Comparison of ENCODE assay signal across 7 mouse cellular contexts in genomic region chr5:102703325-102704099, GRCm38 (mm10).
DNase-seq lines count a peak whose midpoint lies in the region; ATAC-seq and TF ChIP-seq lines count a peak whose summit lies in the region.

No protein-coding gene starts in this region.

- H3K36me3 ChIP-seq in embryonic facial prominence, embryonic 14.5 days (ENCODE audit: control insufficient read depth, insufficient read depth, low read length) = no peaks in the 10 kb centered on the region

- no peak for TF ChIP-seq POLR2A in lung, adult 2 months (IDR thresholded peaks at IDR 0.05; ENCODE audit: borderline replicate concordance, extremely low read depth, low read depth, low read length)

- TF ChIP-seq CTCF in lung, adult 2 months (IDR thresholded peaks at IDR 0.05; ENCODE audit: insufficient read depth, low read length) = peak; percentile 60

- DNase-seq in Muller cell, postnatal 12 days (ENCODE audit: inconsistent ontology term) = peak; percentile 30
- peak; percentile 69 to 86 for DNase-seq in adrenal gland, postnatal 36 days
- DNase-seq in embryonic facial prominence, embryonic 14.5 days (ENCODE audit: low spot score) = peak; percentile 85
- DNase-seq in heart, postnatal 4 days = peak; percentile 82
- peak; percentile 44 for DNase-seq in large intestine, adult 2 months (ENCODE audit: low read depth, low spot score)
- peak; percentile 46 for DNase-seq in lung, adult 2 months
- DNase-seq in right cerebral cortex, postnatal 25 days = peak; percentile 58

- no peak for ATAC-seq in embryonic facial prominence, embryonic 14.5 days (ENCODE audit: low read depth)

- no peak overlapping the region for H3K4me3 ChIP-seq in embryonic facial prominence, embryonic 14.5 days (ENCODE audit: low read depth, low read length)
- no peak overlapping the region for H3K4me3 ChIP-seq in lung, adult 2 months (replicated peaks; ENCODE audit: extremely low read depth, low read depth, low read length)

- H3K9me3 ChIP-seq in embryonic facial prominence, embryonic 14.5 days (ENCODE audit: control insufficient read depth, low read length) = no peaks in the 10 kb centered on the region

- H3K27me3 ChIP-seq in embryonic facial prominence, embryonic 14.5 days (replicated peaks; ENCODE audit: control insufficient read depth, insufficient read depth, low read length) = no peaks in the 10 kb centered on the region

- no peaks in the 10 kb centered on the region; the same call in 1 of the 2 replicates for H3K4me1 ChIP-seq in embryonic facial prominence, embryonic 14.5 days (ENCODE audit: control insufficient read depth, insufficient read depth, low read length)
- peaks cover 4% of the 10 kb centered on the region; the same call in 1 of the 2 replicates for H3K4me1 ChIP-seq in lung, adult 2 months (ENCODE audit: control insufficient read depth, insufficient read depth, low read length)

- no peak overlapping the region for H3K27ac ChIP-seq in embryonic facial prominence, embryonic 14.5 days (replicated peaks; ENCODE audit: low read depth, low read length)

- no peak overlapping the region for H3K4me2 ChIP-seq in embryonic facial prominence, embryonic 14.5 days (ENCODE audit: low read depth, low read length)

- 53% methylated on average over 5 of the region's 5 CpGs for WGBS in embryonic facial prominence, embryonic 14.5 days
- 59% methylated on average over 5 of the region's 5 CpGs for WGBS in large intestine, adult 2 months
- 60% methylated on average over 5 of the region's 5 CpGs for WGBS in lung, adult 2 months

- H3K9ac ChIP-seq in embryonic facial prominence, embryonic 14.5 days (ENCODE audit: low read depth, low read length) = no peak overlapping the region

Comparison
In these comparisons a context has a peak if more than half of its experiments do, and no peak if none do; other contexts are left out.
1. DNase-seq: peak in every context shown above with its lines; median percentile 85 in embryonic facial prominence, embryonic 14.5 days; 82 in heart, postnatal 4 days; 78 in adrenal gland, postnatal 36 days; 58 in right cerebral cortex, postnatal 25 days; 46 in lung, adult 2 months; 44 in large intestine, adult 2 months; 30 in Muller cell, postnatal 12 days.